Mouse (Mus musculus) liver, embryonic 11.5 days (tissue): ENCODE measurements around the gene Erc2. TPM values are rescaled to one million over a fixed set of nuclear protein-coding genes. Genes with fewer than 3 reads are reported as not detected.

ENCODE experiments used
- ATAC-seq: fragments of 200-750 bp; cut with Nextera tagmentation; replicated peaks from 2 replicates; pipeline ENCODE4 v1.8.0; 2017; ENCODE audit warnings: moderate number of reproducible peaks, mild to moderate bottlenecking, moderate TSS enrichment, moderate library complexity; ENCODE audit not compliant: low FRiP score
- DNase-seq: peaks from one replicate; pipeline ENCODE4 v3.0.0-alpha.2; 2017; ENCODE audit warnings: low spot score
- H3K27ac ChIP-seq: fragments of 300-500 bp; sonication (generic); 2 replicates; pipeline ENCODE4 v1.5.1; 2014; ENCODE audit warnings: mild to moderate bottlenecking, low read depth, low read length, control low read depth
- H3K27me3 ChIP-seq: fragments of 300-500 bp; sonication (generic); replicated peaks from 2 replicates; pipeline ENCODE4 v1.6.1; 2014; ENCODE audit warnings: low read length, mixed read lengths; ENCODE audit not compliant: control insufficient read depth, insufficient read depth
- H3K36me3 ChIP-seq: fragments of 300-500 bp; sonication (generic); 2 replicates; pipeline ENCODE4 v1.6.1; 2014; ENCODE audit warnings: mild to moderate bottlenecking, low read length, moderate library complexity, mixed read lengths; ENCODE audit not compliant: control insufficient read depth, insufficient read depth
- H3K4me1 ChIP-seq: fragments of 300-500 bp; sonication (generic); replicated peaks from 2 replicates; pipeline ENCODE4 v1.6.1; 2014; ENCODE audit warnings: low read length, mixed read lengths; ENCODE audit not compliant: control insufficient read depth, insufficient read depth
- H3K4me2 ChIP-seq: fragments of 300-500 bp; sonication (generic); 2 replicates; pipeline ENCODE4 v1.6.1; 2014; ENCODE audit warnings: mild to moderate bottlenecking, control low read depth, moderate library complexity
- H3K4me3 ChIP-seq: fragments of 300-500 bp; sonication (generic); 2 replicates; pipeline ENCODE4 v1.5.1; 2014; ENCODE audit warnings: low read depth, low read length, control low read depth
- H3K9ac ChIP-seq: fragments of 300-500 bp; sonication (generic); 2 replicates; pipeline ENCODE4 v1.6.1; 2014; ENCODE audit warnings: low read depth, low read length, control low read depth
- H3K9me3 ChIP-seq: fragments of 300-500 bp; sonication (generic); 2 replicates; pipeline ENCODE4 v1.6.1; 2016; ENCODE audit warnings: low read length, inconsistent platforms, mixed read lengths; ENCODE audit not compliant: control insufficient read depth
- WGBS: fragments of 180-500 bp; shearing (Covaris S2); extraction: QIAGEN DNeasy Blood & Tissue Kit; methylation state at CpG from one replicate; pipeline ENCODE4 v1.1.7; 2014; 5-methylcytosine and 5-hydroxymethylcytosine counted together
- polyA plus RNA-seq: library from polyadenylated mRNA; unstranded; fragments of >200 nt; fragmentation: Nextera tagmentation; extraction: Ambion mirVana; gene quantifications from 2 replicates; pipeline ENCODE4 v1.2.1, GENCODE M21; 2014

Erc2 gene
- polyA plus RNA-seq, 1 experiment from 2014 or later, result 1.6 TPM

DNA sequence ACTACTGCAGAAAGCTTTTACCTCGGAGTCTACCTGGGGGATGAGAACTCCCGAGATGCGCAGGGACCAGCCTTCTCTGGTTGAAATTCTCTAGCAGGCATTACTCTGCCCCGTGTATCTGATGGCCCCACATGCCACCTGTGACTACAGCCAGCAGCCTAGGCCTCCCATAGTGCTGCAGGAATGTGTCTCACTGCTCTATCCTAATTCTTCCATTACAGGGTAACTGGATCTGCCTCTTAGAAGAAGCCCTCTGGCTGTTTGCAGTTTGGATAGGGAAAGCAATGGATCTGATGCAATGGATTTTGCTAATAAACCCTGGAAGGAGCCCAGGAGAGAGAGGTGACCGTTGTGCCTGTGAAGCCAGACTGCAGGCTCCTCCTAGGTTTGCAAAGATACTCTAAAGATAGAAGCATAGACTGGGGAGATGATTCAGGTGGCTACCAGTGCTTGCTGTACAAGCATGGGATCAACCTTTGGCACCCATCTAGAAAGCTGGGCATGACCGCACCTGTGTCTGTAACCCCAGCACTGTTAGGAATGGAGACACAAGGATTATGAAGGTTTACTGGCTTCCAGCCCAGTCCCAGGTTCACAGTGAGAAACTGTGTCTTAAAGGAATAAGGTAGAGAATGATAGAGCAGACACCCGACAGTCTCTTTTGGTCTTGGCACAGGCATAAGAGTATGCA is 821.2 kb downstream of the Erc2 start:
- no peak overlapping the region for H3K27ac ChIP-seq
- H3K36me3 ChIP-seq, result no peaks in the 10 kb centered on the region
- DNase-seq (no peak), ATAC-seq (no peak)
- 73% methylated on average over 7 of the region's 7 CpGs for WGBS
- no peak overlapping the region for H3K9ac ChIP-seq
- no peaks in the 10 kb centered on the region for H3K9me3 ChIP-seq
- no peaks in the 10 kb centered on the region for H3K4me1 ChIP-seq
- H3K4me3 ChIP-seq, result no peak overlapping the region
- H3K4me2 ChIP-seq, result no peak overlapping the region
- peaks cover 6% of the 10 kb centered on the region; the same call in 1 of the 2 replicates for H3K27me3 ChIP-seq

DNA sequence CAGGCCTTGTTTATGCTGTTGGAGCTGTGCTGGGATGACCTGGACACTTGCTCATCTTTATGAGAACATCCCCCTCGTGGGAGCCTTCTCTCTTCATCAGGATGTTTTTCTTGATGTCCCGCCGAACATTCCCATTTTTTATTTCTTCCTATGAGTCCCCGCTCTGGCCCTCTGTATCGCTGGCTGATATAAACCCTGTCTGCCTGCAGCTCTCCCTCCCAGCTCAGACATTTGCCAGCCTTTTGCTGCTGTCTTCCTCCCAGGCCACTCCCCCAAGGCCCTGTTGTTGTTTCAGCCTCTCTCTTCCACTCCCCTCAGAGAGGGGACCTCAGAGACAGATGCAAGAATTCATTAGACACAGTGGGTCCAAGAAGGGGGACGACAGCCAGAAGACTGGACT is 823.5 kb downstream of the Erc2 start:
- ATAC-seq (no peak), DNase-seq (no peak)
- no peak overlapping the region for H3K4me3 ChIP-seq
- H3K36me3 ChIP-seq, result no peaks in the 10 kb centered on the region
- H3K27me3 ChIP-seq, result peaks cover 6% of the 10 kb centered on the region; the same call in 1 of the 2 replicates
- H3K27ac ChIP-seq, result no peak overlapping the region
- no peak overlapping the region for H3K4me2 ChIP-seq
- H3K9me3 ChIP-seq, result no peaks in the 10 kb centered on the region
- no peak overlapping the region for H3K9ac ChIP-seq
- no peaks in the 10 kb centered on the region for H3K4me1 ChIP-seq
- whole genome bisulfite sequencing, result 62% methylated on average over 6 of the region's 6 CpGs

DNA sequence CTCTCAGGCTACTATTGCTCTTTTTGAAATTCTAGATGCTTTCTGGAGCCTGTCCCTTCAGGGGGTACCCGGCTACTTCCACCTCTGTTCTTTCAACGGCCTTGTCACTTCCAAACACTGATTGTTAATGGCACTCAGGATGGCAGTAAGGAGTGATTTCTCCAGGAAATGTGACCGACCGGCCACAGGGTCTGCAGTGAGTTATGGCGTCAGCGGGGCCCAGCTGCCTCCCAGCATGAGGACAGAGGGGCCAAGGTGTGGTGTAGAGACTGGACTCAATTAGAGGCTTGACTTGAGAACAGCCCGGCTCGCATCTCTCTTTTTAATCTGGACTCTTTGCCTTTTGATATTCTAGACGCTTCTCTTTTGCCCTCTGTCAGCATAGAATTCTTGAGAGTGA is 829.5 kb downstream of the Erc2 start:
- no peaks in the 10 kb centered on the region for H3K36me3 ChIP-seq
- no peak for ATAC-seq
- WGBS, result 61% methylated on average over 9 of the region's 9 CpGs
- no peak overlapping the region for H3K4me3 ChIP-seq
- H3K9me3 ChIP-seq, result no peaks in the 10 kb centered on the region
- peaks cover 2% of the 10 kb centered on the region; the same call in 1 of the 2 replicates for H3K4me1 ChIP-seq
- H3K9ac ChIP-seq, result no peak overlapping the region
- no peak overlapping the region for H3K27ac ChIP-seq
- H3K4me2 ChIP-seq, result no peak overlapping the region
- no peaks in the 10 kb centered on the region for H3K27me3 ChIP-seq
- DNase-seq, result no peak

DNA sequence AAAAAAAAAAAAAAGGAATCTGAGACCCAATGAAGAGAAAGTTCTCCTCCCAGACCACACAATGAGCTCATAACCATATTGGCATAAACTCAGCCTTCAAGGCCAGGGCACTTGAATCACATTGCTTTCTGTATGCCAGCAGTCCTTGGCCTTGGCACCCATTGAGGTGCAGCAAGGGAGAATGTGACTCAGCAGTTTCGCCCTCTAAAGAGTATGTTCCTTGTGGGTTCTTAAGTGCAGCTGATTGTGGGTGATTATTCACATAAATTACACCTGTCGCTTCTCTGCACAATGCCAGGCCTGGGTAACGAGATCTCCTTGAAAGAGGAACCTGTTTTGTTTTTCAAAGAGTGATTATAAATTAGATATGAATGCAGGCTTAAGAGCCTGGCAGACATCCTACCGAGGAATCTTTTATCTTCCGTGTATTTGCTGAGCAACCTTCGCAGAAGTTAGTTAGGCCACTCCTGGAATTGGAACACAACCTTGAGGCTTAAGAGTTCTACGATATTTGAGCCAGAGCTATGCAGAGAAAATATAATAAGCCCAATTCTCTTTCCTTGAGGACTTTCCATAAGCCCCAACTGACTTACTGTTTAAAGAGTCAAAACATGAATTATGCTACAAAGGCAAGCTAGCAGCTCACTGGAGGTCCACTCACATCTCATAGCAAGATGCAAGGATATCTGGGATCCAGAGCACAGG is 834.3 kb downstream of the Erc2 start:
- DNase-seq (no peak), ATAC-seq (no peak)
- H3K27me3 ChIP-seq, result no peaks in the 10 kb centered on the region
- H3K36me3 ChIP-seq, result no peaks in the 10 kb centered on the region
- no peak overlapping the region for H3K4me2 ChIP-seq
- no peak overlapping the region for H3K27ac ChIP-seq
- 64% methylated on average over 7 of the region's 7 CpGs for WGBS
- no peak overlapping the region for H3K9ac ChIP-seq
- H3K9me3 ChIP-seq, result no peaks in the 10 kb centered on the region
- no peak overlapping the region for H3K4me3 ChIP-seq
- H3K4me1 ChIP-seq, result no peaks in the 10 kb centered on the region

DNA sequence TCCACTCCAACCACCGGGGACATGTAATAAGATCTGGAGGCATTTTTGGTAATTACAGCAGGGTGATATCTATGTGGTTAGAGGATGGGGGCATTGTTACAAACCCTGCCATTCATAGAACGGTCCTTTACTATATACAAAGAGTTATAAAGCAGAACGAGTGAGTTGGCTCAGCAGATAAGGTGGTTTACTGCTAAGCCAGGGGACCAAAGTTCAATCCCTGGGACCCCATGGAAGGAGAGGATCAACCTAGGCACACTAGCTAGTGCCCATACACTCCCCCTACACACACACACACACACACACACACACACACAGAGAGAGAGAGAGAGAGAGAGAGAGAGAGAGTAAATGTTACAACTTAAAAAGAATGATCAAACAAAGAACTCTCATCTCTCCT is 835.2 kb downstream of the Erc2 start:
- Histone ChIP-seq H3K36me3 (no peaks in the 10 kb centered on the region), H3K9ac (no peak overlapping the region), H3K27ac (no peak overlapping the region), H3K4me1 (no peaks in the 10 kb centered on the region), H3K4me3 (no peak overlapping the region), H3K4me2 (no peak overlapping the region), H3K27me3 (no peaks in the 10 kb centered on the region), H3K9me3 (no peaks in the 10 kb centered on the region)
- DNase-seq, result no peak
- WGBS, result 68% methylated on average over 3 of the region's 3 CpGs
- ATAC-seq, result no peak

DNA sequence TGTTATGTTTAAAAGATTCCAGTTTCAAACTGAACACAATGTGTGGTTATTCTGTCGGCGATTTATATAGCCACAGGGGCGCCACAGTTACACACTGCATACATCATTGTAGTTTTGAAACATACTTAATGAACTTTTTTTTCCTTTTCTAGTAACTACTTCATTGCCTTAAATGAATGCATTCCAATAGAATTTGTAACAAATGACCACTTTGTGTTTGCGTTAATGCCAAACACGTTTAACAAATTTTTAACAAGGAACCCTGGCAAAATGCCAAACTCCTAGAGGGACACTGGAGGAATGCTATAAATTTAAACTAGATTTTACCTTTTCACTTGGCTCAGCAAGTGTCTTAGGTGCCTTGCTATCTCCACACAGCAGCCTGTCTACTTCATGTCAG is 845.7 kb downstream of the Erc2 start:
- H3K4me1 ChIP-seq, result no peaks in the 10 kb centered on the region
- H3K27me3 ChIP-seq, result no peaks in the 10 kb centered on the region
- WGBS, result 78% methylated on average over 5 of the region's 5 CpGs
- H3K9ac ChIP-seq, result no peak overlapping the region
- no peak overlapping the region for H3K4me3 ChIP-seq
- DNase-seq (no peak), ATAC-seq (no peak)
- no peak overlapping the region for H3K27ac ChIP-seq
- H3K4me2 ChIP-seq, result no peak overlapping the region
- no peaks in the 10 kb centered on the region for H3K9me3 ChIP-seq
- H3K36me3 ChIP-seq, result no peaks in the 10 kb centered on the region

DNA sequence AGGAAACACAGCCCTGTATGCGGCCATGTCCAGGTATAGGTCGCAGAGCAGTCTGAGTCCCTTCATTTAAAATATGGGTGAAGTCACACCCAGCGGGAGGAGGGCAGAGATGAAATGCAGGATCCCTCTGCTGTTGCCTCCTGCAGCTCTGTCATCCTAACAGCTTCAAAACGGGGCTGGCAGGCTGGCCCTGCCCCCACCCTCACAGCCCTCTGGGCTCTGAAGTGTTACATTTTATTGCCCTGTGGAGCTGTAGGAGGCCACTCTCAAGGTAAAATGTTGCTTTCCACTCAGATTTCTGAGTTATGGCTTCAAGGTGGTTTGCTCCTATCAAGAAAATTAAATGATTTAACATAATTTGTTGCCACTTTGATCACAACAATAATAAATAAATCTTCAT is 847.5 kb downstream of the Erc2 start:
- Histone ChIP-seq H3K36me3 (no peaks in the 10 kb centered on the region), H3K4me2 (no peak overlapping the region), H3K27ac (no peak overlapping the region), H3K9ac (no peak overlapping the region), H3K9me3 (no peaks in the 10 kb centered on the region), H3K4me1 (no peaks in the 10 kb centered on the region), H3K27me3 (no peaks in the 10 kb centered on the region), H3K4me3 (no peak overlapping the region)
- ATAC-seq (no peak), DNase-seq (no peak)
- whole genome bisulfite sequencing, result 30% methylated on average over 4 of the region's 4 CpGs

DNA sequence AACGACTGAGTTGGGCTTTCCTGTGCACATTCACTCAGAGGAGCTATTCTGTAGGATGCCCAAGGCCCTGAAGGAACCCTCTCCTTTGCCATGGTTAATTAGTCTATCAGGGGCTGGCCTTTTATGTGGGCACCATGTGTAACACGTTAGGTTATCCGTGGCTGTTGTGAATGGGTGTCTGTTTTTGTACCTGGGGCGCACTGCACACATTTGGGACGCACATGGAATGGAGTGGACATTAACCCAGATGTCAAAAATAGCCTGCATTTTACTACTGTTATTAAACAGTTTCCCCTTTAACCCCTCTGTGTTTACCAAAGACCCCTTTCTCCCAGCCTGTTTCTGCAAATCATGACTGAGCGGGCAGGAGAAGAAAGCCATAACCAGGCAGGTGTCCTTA is 848.0 kb downstream of the Erc2 start:
- H3K27ac ChIP-seq, result no peak overlapping the region
- no peak overlapping the region for H3K9ac ChIP-seq
- H3K36me3 ChIP-seq, result no peaks in the 10 kb centered on the region
- H3K4me2 ChIP-seq, result no peak overlapping the region
- no peaks in the 10 kb centered on the region for H3K27me3 ChIP-seq
- H3K4me1 ChIP-seq, result no peaks in the 10 kb centered on the region
- ATAC-seq, result no peak
- H3K4me3 ChIP-seq, result no peak overlapping the region
- WGBS, result 66% methylated on average over 6 of the region's 6 CpGs
- H3K9me3 ChIP-seq, result no peaks in the 10 kb centered on the region
- DNase-seq, result no peak

DNA sequence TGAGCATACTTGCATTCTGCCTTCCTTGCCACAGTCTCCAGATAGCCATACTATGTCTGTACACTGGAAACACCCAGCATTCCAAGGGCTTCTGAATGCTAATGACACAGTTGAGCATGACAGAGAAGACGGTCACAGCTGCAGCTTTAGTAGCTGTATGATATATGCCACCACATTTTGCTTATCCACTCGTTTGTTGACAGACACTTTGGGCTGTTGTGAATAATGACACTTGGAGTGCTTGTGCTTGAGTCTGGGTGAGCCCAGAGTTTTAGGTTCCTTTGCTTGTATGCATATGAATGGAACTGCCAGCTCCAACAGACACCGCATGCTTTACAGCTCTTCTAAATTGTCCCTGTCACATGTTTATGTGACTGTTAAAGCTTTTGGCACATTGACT is 852.8 kb downstream of the Erc2 start:
- Histone ChIP-seq H3K4me3 (no peak overlapping the region), H3K36me3 (no peaks in the 10 kb centered on the region), H3K9me3 (no peaks in the 10 kb centered on the region), H3K9ac (no peak overlapping the region), H3K4me1 (no peaks in the 10 kb centered on the region), H3K27ac (no peak overlapping the region), H3K27me3 (no peaks in the 10 kb centered on the region), H3K4me2 (no peak overlapping the region)
- ATAC-seq (no peak), DNase-seq (no peak)
- 62% methylated on average over 3 of the region's 3 CpGs for WGBS
